Mouse (Mus musculus): ENCODE data around the gene Spata5. TPM values are rescaled to one million over a fixed set of nuclear protein-coding genes. Genes with fewer than 3 reads are reported as not detected.

Spata5 gene
- polyA plus RNA-seq, 1 experiment from 2014 or later, result 41.2 TPM

GRCm38 (mm10) chr3:37383096-37383765, 36.5 kb upstream of the Spata5 start:
- H3K4me2 ChIP-seq, result no peak overlapping the region
- no peaks in the 10 kb centered on the region for H3K36me3 ChIP-seq (ENCODE audit: control insufficient read depth, insufficient read depth, low read length)
- H3K4me3 ChIP-seq (ENCODE audit: low read depth, low read length), result no peak overlapping the region
- WGBS, result 82% methylated on average over 6 of the region's 6 CpGs
- no peak overlapping the region for H3K27ac ChIP-seq (ENCODE audit: low read depth, low read length)
- no peak overlapping the region for H3K9ac ChIP-seq (ENCODE audit: low read depth, low read length)
- DNase-seq (ENCODE audit: low spot score) (no peak), ATAC-seq (replicated peaks; ENCODE audit: low FRiP score) (no peak)
- no peaks in the 10 kb centered on the region for H3K4me1 ChIP-seq (replicated peaks; ENCODE audit: control insufficient read depth, insufficient read depth, low read length)
- H3K9me3 ChIP-seq (ENCODE audit: control insufficient read depth, low read length), result no peaks in the 10 kb centered on the region
- H3K27me3 ChIP-seq (replicated peaks; ENCODE audit: control insufficient read depth, insufficient read depth, low read length), result no peaks in the 10 kb centered on the region

- Histone ChIP-seq H3K27ac (ENCODE audit: low read depth, low read length) (no peak overlapping the region), H3K4me3 (ENCODE audit: low read depth, low read length) (no peak overlapping the region), H3K9me3 (ENCODE audit: control insufficient read depth, low read length) (0 out of 2 replicates have a peak, but pooled peaks cover 4% of the 10 kb centered on the region), H3K4me1 (replicated peaks; ENCODE audit: control insufficient read depth, insufficient read depth, low read length) (no peaks in the 10 kb centered on the region), H3K9ac (ENCODE audit: low read depth, low read length) (no peak overlapping the region), H3K4me2 (no peak overlapping the region), H3K27me3 (replicated peaks; ENCODE audit: control insufficient read depth, insufficient read depth, low read length) (no peaks in the 10 kb centered on the region), H3K36me3 (ENCODE audit: control insufficient read depth, insufficient read depth, low read length) (no peaks in the 10 kb centered on the region)
- ATAC-seq (replicated peaks; ENCODE audit: low FRiP score), result no peak
- no peak for DNase-seq (ENCODE audit: low spot score)
- WGBS, result 80% methylated on average over 6 of the region's 6 CpGs
These were observed 32.4 kb upstream of the Spata5 start for GRCm38 (mm10) chr3:37387310-37387709.

GRCm38 (mm10) chr3:37396930-37397608, 22.6 kb upstream of the Spata5 start:
- no peak overlapping the region for H3K9ac ChIP-seq (ENCODE audit: low read depth, low read length)
- WGBS, result 87% methylated on average over 5 of the region's 5 CpGs
- no peak overlapping the region for H3K4me2 ChIP-seq
- H3K27me3 ChIP-seq (replicated peaks; ENCODE audit: control insufficient read depth, insufficient read depth, low read length), result no peaks in the 10 kb centered on the region
- no peak overlapping the region for H3K27ac ChIP-seq (ENCODE audit: low read depth, low read length)
- DNase-seq (ENCODE audit: low spot score) (no peak), ATAC-seq (replicated peaks; ENCODE audit: low FRiP score) (no peak)
- no peaks in the 10 kb centered on the region for H3K9me3 ChIP-seq (ENCODE audit: control insufficient read depth, low read length)
- H3K36me3 ChIP-seq (ENCODE audit: control insufficient read depth, insufficient read depth, low read length), result no peaks in the 10 kb centered on the region
- no peak overlapping the region for H3K4me3 ChIP-seq (ENCODE audit: low read depth, low read length)
- no peaks in the 10 kb centered on the region for H3K4me1 ChIP-seq (replicated peaks; ENCODE audit: control insufficient read depth, insufficient read depth, low read length)

GRCm38 (mm10) chr3:37397646-37398045, 22.1 kb upstream of the Spata5 start:
- Histone ChIP-seq H3K36me3 (ENCODE audit: control insufficient read depth, insufficient read depth, low read length) (no peaks in the 10 kb centered on the region), H3K4me3 (ENCODE audit: low read depth, low read length) (no peak overlapping the region), H3K4me1 (replicated peaks; ENCODE audit: control insufficient read depth, insufficient read depth, low read length) (no peaks in the 10 kb centered on the region), H3K27ac (ENCODE audit: low read depth, low read length) (no peak overlapping the region), H3K27me3 (replicated peaks; ENCODE audit: control insufficient read depth, insufficient read depth, low read length) (no peaks in the 10 kb centered on the region), H3K9me3 (ENCODE audit: control insufficient read depth, low read length) (no peaks in the 10 kb centered on the region), H3K9ac (ENCODE audit: low read depth, low read length) (no peak overlapping the region), H3K4me2 (no peak overlapping the region)
- 68% methylated on average over 3 of the region's 3 CpGs for WGBS
- no peak for ATAC-seq (replicated peaks; ENCODE audit: low FRiP score)
- no peak for DNase-seq (ENCODE audit: low spot score)

- no peaks in the 10 kb centered on the region for H3K4me1 ChIP-seq (replicated peaks; ENCODE audit: control insufficient read depth, insufficient read depth, low read length)
- H3K27ac ChIP-seq (ENCODE audit: low read depth, low read length), result no peak overlapping the region
- H3K9me3 ChIP-seq (ENCODE audit: control insufficient read depth, low read length), result no peaks in the 10 kb centered on the region
- ATAC-seq (replicated peaks; ENCODE audit: low FRiP score) (no peak), DNase-seq (ENCODE audit: low spot score) (no peak)
- H3K36me3 ChIP-seq (ENCODE audit: control insufficient read depth, insufficient read depth, low read length), result no peaks in the 10 kb centered on the region
- H3K9ac ChIP-seq (ENCODE audit: low read depth, low read length), result no peak overlapping the region
- no peak overlapping the region for H3K4me3 ChIP-seq (ENCODE audit: low read depth, low read length)
- no peaks in the 10 kb centered on the region for H3K27me3 ChIP-seq (replicated peaks; ENCODE audit: control insufficient read depth, insufficient read depth, low read length)
- 79% methylated on average over 7 of the region's 7 CpGs for WGBS
- H3K4me2 ChIP-seq, result no peak overlapping the region
These were observed 20.9 kb upstream of the Spata5 start for GRCm38 (mm10) chr3:37398661-37399395.

GRCm38 (mm10) chr3:37401729-37402610, 17.7 kb upstream of the Spata5 start:
- H3K9me3 ChIP-seq (ENCODE audit: control insufficient read depth, low read length), result no peaks in the 10 kb centered on the region
- H3K27me3 ChIP-seq (replicated peaks; ENCODE audit: control insufficient read depth, insufficient read depth, low read length), result no peaks in the 10 kb centered on the region
- H3K4me3 ChIP-seq (ENCODE audit: low read depth, low read length), result no peak overlapping the region
- no peak overlapping the region for H3K9ac ChIP-seq (ENCODE audit: low read depth, low read length)
- no peaks in the 10 kb centered on the region for H3K36me3 ChIP-seq (ENCODE audit: control insufficient read depth, insufficient read depth, low read length)
- no peaks in the 10 kb centered on the region for H3K4me1 ChIP-seq (replicated peaks; ENCODE audit: control insufficient read depth, insufficient read depth, low read length)
- DNase-seq (ENCODE audit: low spot score), result no peak
- no peak for ATAC-seq (replicated peaks; ENCODE audit: low FRiP score)
- H3K4me2 ChIP-seq, result no peak overlapping the region
- H3K27ac ChIP-seq (ENCODE audit: low read depth, low read length), result no peak overlapping the region
- 79% methylated on average over 11 of the region's 11 CpGs for WGBS

GRCm38 (mm10) chr3:37407598-37407997, 12.1 kb upstream of the Spata5 start:
- H3K36me3 ChIP-seq (ENCODE audit: control insufficient read depth, insufficient read depth, low read length), result no peaks in the 10 kb centered on the region
- no peak for DNase-seq (ENCODE audit: low spot score)
- no peaks in the 10 kb centered on the region for H3K9me3 ChIP-seq (ENCODE audit: control insufficient read depth, low read length)
- no peaks in the 10 kb centered on the region for H3K27me3 ChIP-seq (replicated peaks; ENCODE audit: control insufficient read depth, insufficient read depth, low read length)
- no peak overlapping the region for H3K9ac ChIP-seq (ENCODE audit: low read depth, low read length)
- H3K4me1 ChIP-seq (replicated peaks; ENCODE audit: control insufficient read depth, insufficient read depth, low read length), result no peaks in the 10 kb centered on the region
- H3K4me3 ChIP-seq (ENCODE audit: low read depth, low read length), result no peak overlapping the region
- no peak overlapping the region for H3K27ac ChIP-seq (ENCODE audit: low read depth, low read length)
- no peak for ATAC-seq (replicated peaks; ENCODE audit: low FRiP score)
- H3K4me2 ChIP-seq, result no peak overlapping the region

- H3K9ac ChIP-seq (ENCODE audit: low read depth, low read length), result no peak overlapping the region
- no peak for ATAC-seq (replicated peaks; ENCODE audit: low FRiP score)
- no peak overlapping the region for H3K4me2 ChIP-seq
- no peaks in the 10 kb centered on the region for H3K9me3 ChIP-seq (ENCODE audit: control insufficient read depth, low read length)
- H3K4me3 ChIP-seq (ENCODE audit: low read depth, low read length), result no peak overlapping the region
- no peaks in the 10 kb centered on the region for H3K36me3 ChIP-seq (ENCODE audit: control insufficient read depth, insufficient read depth, low read length)
- 79% methylated on average over 3 of the region's 3 CpGs for WGBS
- DNase-seq (ENCODE audit: low spot score), result no peak
- peaks cover 6% of the 10 kb centered on the region for H3K4me1 ChIP-seq (replicated peaks; ENCODE audit: control insufficient read depth, insufficient read depth, low read length)
- H3K27me3 ChIP-seq (replicated peaks; ENCODE audit: control insufficient read depth, insufficient read depth, low read length), result no peaks in the 10 kb centered on the region
- H3K27ac ChIP-seq (ENCODE audit: low read depth, low read length), result no peak overlapping the region
These were observed 6.2 kb upstream of the Spata5 start for GRCm38 (mm10) chr3:37413446-37413845.
